Mouse (Mus musculus) CH12.LX (cell line): ENCODE data around the gene Cdc37.

Experiments
- CTCF ChIP-seq, 2 experiments: IDR thresholded peaks in 1 of 2; conservative IDR thresholded peaks in 1 of 2; 2 replicates each; pipeline ENCODE4 v1.5.1; 2011 to 2012; ENCODE audit warnings: low read depth in 2 of 2, low read length in 2 of 2, improper control_type of control experiment in 1 of 2, inconsistent platforms in 1 of 2, mild to moderate bottlenecking in 1 of 2, moderate library complexity in 1 of 2
- ELF1 ChIP-seq: IDR thresholded peaks from 2 replicates; pipeline ENCODE4 v1.6.1; 2014; ENCODE audit warnings: low read depth, mild to moderate bottlenecking, inconsistent platforms, low read length, improper control_type of control experiment
- KAT2A ChIP-seq: IDR thresholded peaks from 2 replicates; pipeline ENCODE4 v1.6.1; 2012; ENCODE audit warnings: low read length, improper control_type of control experiment, inconsistent platforms; ENCODE audit not compliant: insufficient replicate concordance
- NRF1 ChIP-seq: IDR thresholded peaks from 2 replicates; pipeline ENCODE4 v1.6.1; 2014; ENCODE audit warnings: low read depth, mild to moderate bottlenecking, inconsistent platforms, low read length, improper control_type of control experiment, moderate library complexity
- POLR2A ChIP-seq: IDR thresholded peaks from 2 replicates; pipeline ENCODE4 v1.6.1; 2011; ENCODE audit warnings: low read depth, mild to moderate bottlenecking, improper control_type of control experiment, low read length
- TCF12 ChIP-seq: IDR thresholded peaks from 2 replicates; pipeline ENCODE4 v1.6.1; 2014; ENCODE audit warnings: low read depth, mild to moderate bottlenecking, inconsistent platforms, low read length, improper control_type of control experiment
- USF1 ChIP-seq: IDR thresholded peaks from 2 replicates; pipeline ENCODE4 v1.6.1; 2014; ENCODE audit warnings: low read depth, mild to moderate bottlenecking, inconsistent platforms, low read length, improper control_type of control experiment
- ZC3H11A ChIP-seq: IDR thresholded peaks from 2 replicates; pipeline ENCODE4 v1.6.1; 2012; ENCODE audit warnings: low read depth, mild to moderate bottlenecking, inconsistent platforms, low read length, improper control_type of control experiment

- TF ChIP-seq POLR2A (no peak), CTCF (conservative IDR thresholded peaks at IDR 0.05 in 1 of 2, IDR thresholded peaks at IDR 0.05 in 1 of 2; ENCODE audit: low read depth in 2 of 2, low read length in 2 of 2) (no peak), KAT2A (no peak), ELF1 (no peak), USF1 (no peak), ZC3H11A (no peak), NRF1 (no peak), TCF12 (no peak)
Observed at GRCm38 (mm10) chr9:21197981-21198380, 48.2 kb upstream of the Cdc37 start.
